Mouse (Mus musculus) spleen, adult 2 months (tissue): ENCODE data around the gene Slc19a1.

Source experiments
- CTCF ChIP-seq: fragments of 200-500 bp; IDR thresholded peaks from 2 replicates; pipeline ENCODE4 v1.5.1; 2011; ENCODE audit warnings: mild to moderate bottlenecking, inconsistent platforms; ENCODE audit not compliant: insufficient read depth, insufficient read length, insufficient replicate concordance; ENCODE audit errors: extremely low read depth
- POLR2A ChIP-seq: fragments of 200-500 bp; IDR thresholded peaks from 2 replicates; pipeline ENCODE4 v1.6.1; 2011; ENCODE audit warnings: low read depth, low read length, inconsistent platforms

DNA sequence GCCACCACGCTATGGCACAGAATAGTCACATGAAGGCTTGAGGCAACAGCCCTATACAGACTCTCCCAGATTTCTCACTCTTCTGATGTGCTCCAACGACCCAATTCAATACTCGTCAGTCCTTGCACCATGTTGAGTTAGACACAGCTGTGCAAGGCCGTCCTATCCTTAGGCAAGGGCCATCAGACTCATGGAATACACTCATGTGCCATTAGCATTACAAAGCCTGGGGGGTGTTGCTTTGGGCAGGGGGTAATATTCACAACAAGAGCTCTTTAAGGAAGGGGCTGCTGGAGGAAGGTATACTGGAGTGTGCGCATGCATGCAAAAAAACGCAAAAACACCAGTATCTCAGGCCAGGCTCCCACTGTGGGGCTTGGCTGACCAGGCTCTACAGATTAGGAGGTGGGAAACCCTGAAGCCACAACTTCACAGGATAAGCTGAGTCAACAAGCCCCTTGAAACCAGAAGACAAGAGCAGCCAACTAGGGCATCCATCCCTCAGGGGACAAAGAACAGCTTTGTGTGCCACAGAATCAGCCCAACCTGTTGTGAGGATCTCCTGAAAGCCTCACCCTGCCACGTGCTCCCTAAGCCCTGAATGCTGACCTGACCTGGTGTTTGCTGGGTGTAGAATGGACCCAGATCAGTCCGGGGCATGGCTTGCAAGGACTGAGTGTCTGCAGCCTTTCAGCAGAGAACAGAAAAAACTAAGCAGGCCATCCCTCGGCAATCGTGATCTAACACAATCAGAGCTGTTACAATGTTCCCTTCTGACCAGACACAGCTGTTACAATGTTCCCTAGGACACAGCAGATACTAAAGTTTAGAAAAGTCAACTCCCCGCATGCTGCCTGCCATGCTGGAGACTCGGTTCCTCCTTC, 65.2 kb downstream of the Slc19a1 start:
- TF ChIP-seq CTCF, result no peak
- TF ChIP-seq POLR2A, result no peak
